Mouse (Mus musculus): ENCODE data around the gene Map3k20. TPM values are rescaled to one million over a fixed set of nuclear protein-coding genes. Genes with fewer than 3 reads are reported as not detected.

Map3k20 gene
- polyA plus RNA-seq, 1 experiment from 2014 or later: 8.6 TPM

- Histone ChIP-seq H3K9ac (replicated peaks) (no peak overlapping the region), H3K27ac (replicated peaks) (no peak overlapping the region), H3K4me1 (peaks cover 9% of the 10 kb centered on the region), H3K4me3 (no peak overlapping the region), H3K27me3 (no peaks in the 10 kb centered on the region), H3K4me2 (replicated peaks) (no peak overlapping the region), H3K36me3 (no peaks in the 10 kb centered on the region), H3K9me3 (no peaks in the 10 kb centered on the region)
- ATAC-seq (ENCODE audit: low FRiP score, low read depth): no peak
- WGBS: 91% methylated on average over 3 of the region's 3 CpGs
These were observed 160.7 kb downstream of the Map3k20 start for GRCm38 (mm10) chr2:72446106-72446505.

GRCm38 (mm10) chr2:72446615-72447014 lies 161.2 kb downstream of the Map3k20 start:
- no peaks in the 10 kb centered on the region for H3K9me3 ChIP-seq
- H3K27ac ChIP-seq (replicated peaks): no peak overlapping the region
- H3K36me3 ChIP-seq: no peaks in the 10 kb centered on the region
- no peak overlapping the region for H3K4me3 ChIP-seq
- H3K4me1 ChIP-seq: peaks cover 9% of the 10 kb centered on the region
- ATAC-seq (ENCODE audit: low FRiP score, low read depth): no peak
- H3K27me3 ChIP-seq: no peaks in the 10 kb centered on the region
- H3K9ac ChIP-seq (replicated peaks): no peak overlapping the region
- WGBS: 27% methylated on average over 5 of the region's 5 CpGs
- H3K4me2 ChIP-seq (replicated peaks): no peak overlapping the region

GRCm38 (mm10) chr2:72453563-72453962 lies 168.1 kb downstream of the Map3k20 start:
- ATAC-seq (ENCODE audit: low FRiP score, low read depth): no peak

GRCm38 (mm10) chr2:72456189-72456588 lies 170.8 kb downstream of the Map3k20 start:
- H3K36me3 ChIP-seq: no peaks in the 10 kb centered on the region
- peaks cover 10% of the 10 kb centered on the region for H3K4me1 ChIP-seq
- WGBS: 71% methylated on average over 1 of the region's 1 CpGs
- H3K27ac ChIP-seq (replicated peaks): no peak overlapping the region
- no peaks in the 10 kb centered on the region for H3K27me3 ChIP-seq
- H3K9ac ChIP-seq (replicated peaks): no peak overlapping the region
- H3K9me3 ChIP-seq: no peaks in the 10 kb centered on the region
- ATAC-seq (ENCODE audit: low FRiP score, low read depth): no peak
- H3K4me3 ChIP-seq: no peak overlapping the region
- no peak overlapping the region for H3K4me2 ChIP-seq (replicated peaks)

More at GRCm38 (mm10) chr2:72453563-72453962, 168.1 kb downstream of the Map3k20 start:
- Histone ChIP-seq H3K4me1 (peaks cover 14% of the 10 kb centered on the region), H3K27me3 (no peaks in the 10 kb centered on the region), H3K9ac (replicated peaks) (no peak overlapping the region), H3K36me3 (no peaks in the 10 kb centered on the region), H3K4me2 (replicated peaks) (no peak overlapping the region), H3K27ac (replicated peaks) (no peak overlapping the region), H3K9me3 (no peaks in the 10 kb centered on the region), H3K4me3 (no peak overlapping the region)
- 28% methylated on average over 3 of the region's 3 CpGs for WGBS

GRCm38 (mm10) chr2:72464376-72465014 lies 179.1 kb downstream of the Map3k20 start:
- H3K4me2 ChIP-seq (replicated peaks): no peak overlapping the region
- no peak for ATAC-seq (ENCODE audit: low FRiP score, low read depth)
- H3K9me3 ChIP-seq: no peaks in the 10 kb centered on the region
- H3K36me3 ChIP-seq: no peaks in the 10 kb centered on the region
- H3K27me3 ChIP-seq: 0 out of 2 replicates have a peak, but pooled peaks cover 4% of the 10 kb centered on the region
- no peak overlapping the region for H3K9ac ChIP-seq (replicated peaks)
- H3K4me1 ChIP-seq: no peaks in the 10 kb centered on the region
- H3K4me3 ChIP-seq: no peak overlapping the region
- WGBS: 77% methylated on average over 7 of the region's 7 CpGs
- no peak overlapping the region for H3K27ac ChIP-seq (replicated peaks)

GRCm38 (mm10) chr2:72467604-72468003 lies 182.2 kb downstream of the Map3k20 start:
- peaks cover 15% of the 10 kb centered on the region for H3K27me3 ChIP-seq
- no peaks in the 10 kb centered on the region for H3K4me1 ChIP-seq
- no peak overlapping the region for H3K9ac ChIP-seq (replicated peaks)
- no peak overlapping the region for H3K4me3 ChIP-seq
- ATAC-seq (ENCODE audit: low FRiP score, low read depth): no peak
- WGBS: 93% methylated on average over 1 of the region's 1 CpGs
- no peaks in the 10 kb centered on the region for H3K9me3 ChIP-seq
- no peaks in the 10 kb centered on the region for H3K36me3 ChIP-seq
- H3K27ac ChIP-seq (replicated peaks): no peak overlapping the region
- no peak overlapping the region for H3K4me2 ChIP-seq (replicated peaks)

- no peak overlapping the region for H3K4me2 ChIP-seq (replicated peaks)
- no peaks in the 10 kb centered on the region for H3K36me3 ChIP-seq
- WGBS: 79% methylated on average over 16 of the region's 16 CpGs
- no peak overlapping the region for H3K4me3 ChIP-seq
- no peak overlapping the region for H3K27ac ChIP-seq (replicated peaks)
- H3K27me3 ChIP-seq: peaks cover 36% of the 10 kb centered on the region
- no peak for ATAC-seq (ENCODE audit: low FRiP score, low read depth)
- no peak overlapping the region for H3K9ac ChIP-seq (replicated peaks)
- H3K9me3 ChIP-seq: no peaks in the 10 kb centered on the region
- H3K4me1 ChIP-seq: peaks cover 10% of the 10 kb centered on the region
These were observed 186.1 kb downstream of the Map3k20 start for GRCm38 (mm10) chr2:72471415-72472070.

GRCm38 (mm10) chr2:72474531-72475287 lies 189.3 kb downstream of the Map3k20 start:
- no peak for ATAC-seq (ENCODE audit: low FRiP score, low read depth)
- no peaks in the 10 kb centered on the region for H3K36me3 ChIP-seq
- no peak overlapping the region for H3K27ac ChIP-seq (replicated peaks)

GRCm38 (mm10) chr2:72475423-72475796 lies 190.0 kb downstream of the Map3k20 start:
- H3K9ac ChIP-seq (replicated peaks): peak overlapping the region; percentile 77
- 0% methylated on average over 7 of the region's 7 CpGs for WGBS
- H3K4me1 ChIP-seq: peaks cover 40% of the 10 kb centered on the region
- peak overlapping the region; percentile 82 for H3K4me2 ChIP-seq (replicated peaks)
- no peaks in the 10 kb centered on the region for H3K9me3 ChIP-seq
- no peak for ATAC-seq (ENCODE audit: low FRiP score, low read depth)
- H3K27ac ChIP-seq (replicated peaks): no peak overlapping the region
- peak overlapping the region; percentile 89 for H3K4me3 ChIP-seq
- 0 out of 2 replicates have a peak, but pooled peaks cover 6% of the 10 kb centered on the region for H3K36me3 ChIP-seq
- H3K27me3 ChIP-seq: peaks cover 32% of the 10 kb centered on the region

More at GRCm38 (mm10) chr2:72474531-72475287, 189.3 kb downstream of the Map3k20 start:
- Histone ChIP-seq H3K4me1 (peaks cover 34% of the 10 kb centered on the region), H3K9me3 (no peaks in the 10 kb centered on the region), H3K27me3 (peaks cover 36% of the 10 kb centered on the region), H3K4me3 (no peak overlapping the region), H3K4me2 (replicated peaks) (peak overlapping the region; percentile 82; the same call in 1 of the 2 replicates), H3K9ac (replicated peaks) (no peak overlapping the region)
- 25% methylated on average over 7 of the region's 7 CpGs for WGBS

GRCm38 (mm10) chr2:72475797-72476485 lies 190.5 kb downstream of the Map3k20 start, which contains the start of gene Cdca7:
Gene Cdca7, plus strand, starts transcription at chr2:72476159.
- no peaks in the 10 kb centered on the region for H3K9me3 ChIP-seq
- H3K4me3 ChIP-seq: peak within 1 kb of the TSS; percentile 89
- peaks cover 29% of the 10 kb centered on the region for H3K27me3 ChIP-seq
- peak within 1 kb of the TSS; percentile 77 for H3K9ac ChIP-seq (replicated peaks)
- peaks cover 41% of the 10 kb centered on the region for H3K4me1 ChIP-seq
- 0 out of 2 replicates have a peak, but pooled peaks cover 6% of the 10 kb centered on the region for H3K36me3 ChIP-seq
- peak; percentile 84 for ATAC-seq (ENCODE audit: low FRiP score, low read depth)
- under 1% methylated on average over 58 of the region's 58 CpGs for WGBS
- H3K27ac ChIP-seq (replicated peaks): peak within 1 kb of the TSS; percentile 60
- H3K4me2 ChIP-seq (replicated peaks): peak within 1 kb of the TSS; percentile 82

- peak overlapping the region; percentile 77 for H3K9ac ChIP-seq (replicated peaks)
- H3K4me3 ChIP-seq: peak overlapping the region; percentile 89
These were observed 191.2 kb downstream of the Map3k20 start for GRCm38 (mm10) chr2:72476486-72477211.

More at GRCm38 (mm10) chr2:72476486-72477211, 191.2 kb downstream of the Map3k20 start:
- Histone ChIP-seq H3K36me3 (peaks cover 8% of the 10 kb centered on the region; the same call in 1 of the 2 replicates), H3K4me2 (replicated peaks) (peak overlapping the region; percentile 82), H3K9me3 (no peaks in the 10 kb centered on the region), H3K27ac (replicated peaks) (peak overlapping the region; percentile 60), H3K4me1 (peaks cover 41% of the 10 kb centered on the region), H3K27me3 (peaks cover 26% of the 10 kb centered on the region)
- ATAC-seq (ENCODE audit: low FRiP score, low read depth): peak; percentile 62
- under 1% methylated on average over 53 of the region's 53 CpGs for WGBS
